Mouse (Mus musculus) stomach, postnatal 0 days (tissue): ENCODE data around the gene Wdr61. TPM values are rescaled to one million over a fixed set of nuclear protein-coding genes. Genes with fewer than 3 reads are reported as not detected.
A peak's percentile ranks its signal among the peaks of the same experiment; 100 is the strongest.
"Not testable (repeated sequence)": the region's sequence is repeated elsewhere in the genome, so short reads cannot be mapped to it uniquely, and the experiment has no call there.

Experiments used
- ATAC-seq: fragments of 200-750 bp; cut with Nextera tagmentation; 2 replicates; pipeline ENCODE4 v1.8.0; 2017; ENCODE audit not compliant: low FRiP score, low TSS enrichment
- DNase-seq: peaks from one replicate; pipeline ENCODE4 v3.0.0-alpha.2; 2016; ENCODE audit warnings: low spot score
- H3K27ac ChIP-seq: fragments of 300-500 bp; sonication (generic); replicated peaks from 2 replicates; pipeline ENCODE4 v1.5.1; 2014; ENCODE audit warnings: mild to moderate bottlenecking, control low read depth
- H3K27me3 ChIP-seq: fragments of 300-500 bp; sonication (generic); 2 replicates; pipeline ENCODE4 v1.6.1; 2014; ENCODE audit warnings: low read length; ENCODE audit not compliant: control insufficient read depth, insufficient read depth
- H3K36me3 ChIP-seq: fragments of 300-500 bp; sonication (generic); 2 replicates; pipeline ENCODE4 v1.6.1; 2014; ENCODE audit warnings: low read length, mixed read lengths; ENCODE audit not compliant: control insufficient read depth, insufficient read depth
- H3K4me1 ChIP-seq: fragments of 300-500 bp; sonication (generic); replicated peaks from 2 replicates; pipeline ENCODE4 v1.6.1; 2014; ENCODE audit warnings: antibody characterized with exemption; ENCODE audit not compliant: control insufficient read depth, insufficient read depth
- H3K4me2 ChIP-seq: fragments of 300-500 bp; sonication (generic); replicated peaks from 2 replicates; pipeline ENCODE4 v1.6.1; 2014; ENCODE audit warnings: low read depth, mild to moderate bottlenecking, control low read depth, moderate library complexity
- H3K4me3 ChIP-seq: fragments of 300-500 bp; sonication (generic); 2 replicates; pipeline ENCODE4 v1.5.1; 2014; ENCODE audit warnings: low read depth, low read length, control low read depth
- H3K9ac ChIP-seq: fragments of 300-500 bp; sonication (generic); 2 replicates; pipeline ENCODE4 v1.6.1; 2014; ENCODE audit warnings: mild to moderate bottlenecking, low read length, control low read depth, mixed read lengths
- H3K9me3 ChIP-seq: fragments of 300-500 bp; sonication (generic); 2 replicates; pipeline ENCODE4 v1.6.1; 2016; ENCODE audit warnings: low read length; ENCODE audit not compliant: control insufficient read depth
- CTCF ChIP-seq: IDR thresholded peaks from 2 replicates; pipeline ENCODE4 v1.5.1; 2016; ENCODE audit warnings: antibody characterized with exemption, low read depth, mild to moderate bottlenecking, moderate library complexity
- EP300 ChIP-seq: optimal IDR thresholded peaks from 2 replicates; pipeline ENCODE3; 2016; ENCODE audit warnings: antibody characterized with exemption
- WGBS: fragments of 180-500 bp; shearing (Covaris S2); extraction: QIAGEN DNeasy Blood & Tissue Kit; methylation state at CpG from one replicate; pipeline ENCODE4 v1.1.7; 2014; 5-methylcytosine and 5-hydroxymethylcytosine counted together
- polyA plus RNA-seq: library from polyadenylated mRNA; unstranded; fragments of >200 nt; fragmentation: Nextera tagmentation; extraction: Ambion mirVana; gene quantifications from 2 replicates; pipeline ENCODE4 v1.2.1, GENCODE M21; 2015

The Wdr61 gene
- polyA plus RNA-seq, 1 experiment from 2014 or later: 129 TPM

DNA sequence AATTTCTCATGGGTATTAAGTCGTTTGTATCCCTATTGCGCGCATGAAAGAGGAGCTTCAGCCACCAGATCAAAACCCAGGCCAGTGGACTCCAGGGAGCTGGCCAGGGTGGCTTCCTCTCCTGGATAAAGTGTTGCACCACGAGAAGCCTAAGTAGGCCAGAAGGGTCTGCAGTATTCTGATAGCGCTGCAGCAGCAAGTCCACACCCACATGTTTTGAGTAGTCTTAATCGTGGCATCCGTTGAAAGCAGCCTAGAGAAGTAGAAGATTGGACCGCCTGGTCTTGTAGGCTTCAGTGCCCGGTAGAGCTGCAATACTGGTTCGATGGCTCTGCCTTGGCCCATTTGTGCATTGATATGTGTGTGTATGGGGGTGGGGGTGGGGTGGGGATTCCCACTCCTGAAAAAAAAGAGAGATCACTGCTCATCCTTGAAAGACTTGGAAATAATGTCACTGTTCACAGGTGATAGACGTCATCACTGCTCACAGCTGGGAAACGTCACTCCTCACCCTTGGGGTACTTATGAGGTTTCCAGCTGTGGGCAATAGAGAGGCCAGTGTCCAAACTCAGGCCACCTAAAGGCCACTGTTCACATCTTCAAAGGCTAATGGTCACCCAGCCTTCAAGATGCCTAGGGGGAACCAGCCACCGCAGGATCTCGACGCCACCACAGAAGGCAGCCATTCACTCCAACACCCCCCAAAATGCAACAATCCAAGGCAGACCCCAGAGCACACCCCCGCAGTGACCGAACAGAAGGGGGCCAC, 35.8 kb downstream of the Wdr61 start, which contains the start of gene Dnaja4:
Dnaja4 (plus strand) TSS at position 556 of the 769 bp plus-strand sequence.
- DNase-seq (no peak), ATAC-seq (peak; percentile 36)
- no peaks in the 10 kb centered on the region for H3K36me3 ChIP-seq
- H3K4me1 ChIP-seq: peaks cover 2% of the 10 kb centered on the region
- peak within 1 kb of the TSS; percentile 98 for H3K4me2 ChIP-seq
- no peaks in the 10 kb centered on the region for H3K27me3 ChIP-seq
- peak within 1 kb of the TSS; percentile 45; the same call in 1 of the 2 replicates for H3K27ac ChIP-seq
- no peaks in the 10 kb centered on the region for H3K9me3 ChIP-seq
- H3K9ac ChIP-seq: peak within 1 kb of the TSS; percentile 86
- H3K4me3 ChIP-seq: peak within 1 kb of the TSS; percentile 90
- WGBS: 61% methylated on average over 17 of the region's 17 CpGs
- no peak for TF ChIP-seq EP300
- TF ChIP-seq CTCF: no peak

- not testable (repeated sequence) for DNase-seq, H3K4me1 ChIP-seq, H3K27ac ChIP-seq, ATAC-seq, H3K27me3 ChIP-seq, H3K36me3 ChIP-seq, H3K9me3 ChIP-seq
- H3K4me3 ChIP-seq: peak overlapping the region; percentile 22
- 4% methylated on average over 31 of the region's 31 CpGs for WGBS
- TF ChIP-seq CTCF: peak; percentile 21; the same call in 1 of the 2 replicates
- 0 out of 2 replicates have a peak overlapping the region, but pooled peaks have one; percentile 8 for H3K9ac ChIP-seq
- H3K4me2 ChIP-seq: peak overlapping the region; percentile 53
Measured at GRCm38 (mm10) chr9:54691241-54691805, 43.0 kb downstream of the Wdr61 start.

- H3K9me3 ChIP-seq, H3K27me3 ChIP-seq, H3K36me3 ChIP-seq, H3K27ac ChIP-seq, H3K4me2 ChIP-seq, H3K4me1 ChIP-seq, DNase-seq, H3K4me3 ChIP-seq, H3K9ac ChIP-seq, ATAC-seq: not testable (repeated sequence)
- 92% methylated on average over 2 of the region's 2 CpGs for WGBS
Measured at GRCm38 (mm10) chr9:54690697-54691096, 43.6 kb downstream of the Wdr61 start.

GRCm38 (mm10) chr9:54689446-54689845, 44.9 kb downstream of the Wdr61 start:
- no peak overlapping the region for H3K4me2 ChIP-seq
- H3K9ac ChIP-seq: no peak overlapping the region
- no peak for DNase-seq
- H3K4me3 ChIP-seq: no peak overlapping the region
- ATAC-seq: no peak
- H3K36me3 ChIP-seq: no peaks in the 10 kb centered on the region
- H3K27ac ChIP-seq: no peak overlapping the region
- H3K9me3 ChIP-seq: no peaks in the 10 kb centered on the region
- WGBS: 74% methylated on average over 8 of the region's 8 CpGs
- H3K27me3 ChIP-seq: no peaks in the 10 kb centered on the region
- H3K4me1 ChIP-seq: no peaks in the 10 kb centered on the region
- no peak for TF ChIP-seq CTCF
- TF ChIP-seq EP300: no peak

GRCm38 (mm10) chr9:54687246-54688236, 46.8 kb downstream of the Wdr61 start:
- H3K9me3 ChIP-seq: no peaks in the 10 kb centered on the region
- DNase-seq (no peak), ATAC-seq (no peak)
- H3K4me1 ChIP-seq: no peaks in the 10 kb centered on the region
- H3K27ac ChIP-seq: no peak overlapping the region
- TF ChIP-seq EP300 (no peak), CTCF (no peak)
- WGBS: 58% methylated on average over 14 of the region's 14 CpGs
- no peaks in the 10 kb centered on the region for H3K36me3 ChIP-seq
- H3K4me2 ChIP-seq: no peak overlapping the region
- H3K4me3 ChIP-seq: no peak overlapping the region
- no peaks in the 10 kb centered on the region for H3K27me3 ChIP-seq
- no peak overlapping the region for H3K9ac ChIP-seq
